Comparison of ENCODE assay signal across 23 mouse cellular contexts in the genomic region with DNA sequence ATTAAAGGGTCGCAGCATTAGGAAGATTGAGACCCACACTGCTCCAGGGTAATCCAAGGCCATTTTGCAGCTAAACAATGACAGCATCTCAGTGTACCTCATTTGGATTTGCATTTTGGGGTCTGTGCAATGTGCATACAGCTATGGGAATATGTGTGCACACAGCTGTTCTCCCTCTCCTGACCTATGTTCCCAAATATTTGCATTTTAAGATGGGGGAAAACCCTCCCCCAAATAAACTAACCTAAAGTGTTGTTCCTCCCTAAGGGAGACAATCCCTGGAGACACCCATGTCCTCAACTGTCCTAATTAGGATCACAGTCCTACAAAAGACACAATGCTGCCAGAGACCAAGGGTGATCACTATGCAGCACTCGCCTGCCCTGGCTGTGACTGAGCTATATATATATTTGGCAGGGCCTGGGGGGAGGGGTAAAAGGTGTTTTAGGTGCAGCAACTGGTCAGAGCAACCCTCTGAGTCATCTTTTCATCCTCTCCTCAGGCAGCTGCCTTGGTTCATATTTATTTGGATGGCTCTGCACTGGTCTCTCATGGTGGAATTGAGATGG. TPM values are rescaled to one million over a fixed set of nuclear protein-coding genes. Genes with fewer than 3 reads are reported as not detected.
DNase-seq lines count a peak whose midpoint lies in the region; ATAC-seq lines count a peak whose summit lies in the region.
"Had no signal": no experiment of that assay in that cellular context is flagged by ENCODE, and none has a peak within 500 bp of the region (broad histone marks: within the 10 kb centered on the region; RNA-seq: fewer than 3 reads in every experiment).

No protein-coding gene starts in this region.

- no peak overlapping the region for H3K9ac ChIP-seq in kidney, embryonic 15.5 days
- no peak overlapping the region for H3K9ac ChIP-seq in kidney, embryonic 14.5 days (ENCODE audit: low read depth, low read length)
- H3K9ac ChIP-seq in liver, embryonic 16.5 days (ENCODE audit: low read depth, low read length), result no peak overlapping the region
- H3K9ac ChIP-seq: forebrain, embryonic 13.5 days; heart, embryonic 12.5 days; hindbrain, embryonic 14.5 days had no signal

- DNase-seq in heart, adult 11 months, result peak; percentile 87
- no peak for DNase-seq in heart, postnatal 36 days
- no peak for DNase-seq in liver
- DNase-seq: adrenal gland, postnatal 10 days; adrenal gland, postnatal 36 days; cerebellum, adult 18-20 months; cerebellum, adult 9-10 months; cerebellum, postnatal 14 days; gastrocnemius, postnatal 10 days; gastrocnemius, postnatal 36 days had no signal

- intact Hi-C loops in heart, postnatal 36 days (cut with DNase I), result no loop called here

- ATAC-seq in kidney, embryonic 15.5 days (replicated peaks; ENCODE audit: low FRiP score), result 0 out of 2 replicates have a peak, but pooled peaks have one; percentile 15
- ATAC-seq in kidney, embryonic 14.5 days (ENCODE audit: low FRiP score, low TSS enrichment), result no peak
- peak; percentile 56 for ATAC-seq in liver, embryonic 16.5 days (ENCODE audit: low read depth)
- ATAC-seq: forebrain, embryonic 13.5 days; forebrain, embryonic 16.5 days; hindbrain, postnatal 0 days; inflammation-experienced regulatory T-cells, adult 6 months; Patski had no signal

- no peak overlapping the region for H3K4me3 ChIP-seq in kidney, embryonic 15.5 days (replicated peaks)
- no peak overlapping the region for H3K4me3 ChIP-seq in kidney, embryonic 14.5 days (ENCODE audit: low read length)
- H3K4me3 ChIP-seq in liver, embryonic 16.5 days (ENCODE audit: low read depth, low read length), result no peak overlapping the region
- H3K4me3 ChIP-seq: forebrain, embryonic 10.5 days; forebrain, embryonic 13.5 days; heart, embryonic 12.5 days had no signal

- H3K9me3 ChIP-seq in kidney, embryonic 15.5 days (replicated peaks), result no peaks in the 10 kb centered on the region
- H3K9me3 ChIP-seq in kidney, embryonic 14.5 days (ENCODE audit: control insufficient read depth, low read length), result no peaks in the 10 kb centered on the region
- no peaks in the 10 kb centered on the region for H3K9me3 ChIP-seq in liver, embryonic 16.5 days (replicated peaks; ENCODE audit: control insufficient read depth, low read length)
- H3K9me3 ChIP-seq: forebrain, embryonic 10.5 days; forebrain, embryonic 13.5 days; G1E; heart, embryonic 12.5 days had no signal

- H3K27ac ChIP-seq in kidney, embryonic 15.5 days, result no peak overlapping the region
- H3K27ac ChIP-seq in kidney, embryonic 14.5 days (ENCODE audit: low read depth, low read length), result no peak overlapping the region
- H3K27ac ChIP-seq in liver, embryonic 16.5 days (ENCODE audit: low read length), result no peak overlapping the region; the same call in 1 of the 2 replicates
- H3K27ac ChIP-seq: forebrain, embryonic 10.5 days; forebrain, embryonic 13.5 days; hindbrain, embryonic 14.5 days; hindbrain, postnatal 0 days had no signal

- no peaks in the 10 kb centered on the region for H3K4me1 ChIP-seq in kidney, embryonic 15.5 days
- no peaks in the 10 kb centered on the region for H3K4me1 ChIP-seq in kidney, embryonic 14.5 days (ENCODE audit: control insufficient read depth, insufficient read depth, low read length)
- no peaks in the 10 kb centered on the region; the same call in 1 of the 2 replicates for H3K4me1 ChIP-seq in liver, embryonic 16.5 days (ENCODE audit: control insufficient read depth, low read depth, low read length)
- H3K4me1 ChIP-seq: forebrain, embryonic 10.5 days; forebrain, embryonic 13.5 days had no signal

- no peaks in the 10 kb centered on the region for H3K27me3 ChIP-seq in kidney, embryonic 15.5 days
- no peaks in the 10 kb centered on the region for H3K27me3 ChIP-seq in kidney, embryonic 14.5 days (ENCODE audit: control insufficient read depth, insufficient read depth, low read length)
- H3K27me3 ChIP-seq in liver, embryonic 16.5 days (ENCODE audit: control insufficient read depth, insufficient read depth, low read depth, low read length), result no peaks in the 10 kb centered on the region
- H3K27me3 ChIP-seq: forebrain, embryonic 13.5 days; Patski had no signal

- H3K36me3 ChIP-seq in kidney, embryonic 15.5 days, result no peaks in the 10 kb centered on the region
- no peaks in the 10 kb centered on the region for H3K36me3 ChIP-seq in kidney, embryonic 14.5 days (ENCODE audit: control insufficient read depth, insufficient read depth, low read length)
- no peaks in the 10 kb centered on the region for H3K36me3 ChIP-seq in liver, embryonic 16.5 days (ENCODE audit: control insufficient read depth, insufficient read depth)
- H3K36me3 ChIP-seq: forebrain, embryonic 10.5 days; G1E; heart, embryonic 12.5 days had no signal

- WGBS in kidney, embryonic 15.5 days, result 87% methylated on average over 2 of the region's 2 CpGs
- 79% methylated on average over 2 of the region's 2 CpGs for WGBS in kidney, embryonic 14.5 days
- WGBS in liver, embryonic 16.5 days (ENCODE audit: insufficient replicate concordance), result 43% methylated on average over 2 of the region's 2 CpGs

- no peak overlapping the region for H3K4me2 ChIP-seq in kidney, embryonic 15.5 days
- no peak overlapping the region for H3K4me2 ChIP-seq in kidney, embryonic 14.5 days (replicated peaks; ENCODE audit: low read depth, low read length)
- H3K4me2 ChIP-seq in liver, embryonic 16.5 days (ENCODE audit: low read depth, low read length), result no peak overlapping the region
- H3K4me2 ChIP-seq: forebrain, embryonic 13.5 days; heart, embryonic 12.5 days; hindbrain, embryonic 14.5 days had no signal

RNA-seq across cellular contexts. Expression of a gene that starts 20.9 kb away (rescaled TPM):
- under 1 TPM; 0.79 to 0.86 TPM for total RNA-seq in heart, postnatal 36 days (2021)
- 4.4 and 5.2 TPM in 2 replicates for polyA plus RNA-seq in kidney, embryonic 15.5 days (2015; fragmentation: Nextera tagmentation; extraction: Ambion mirVana)
- 4.4 and 5.0 TPM in 2 replicates for polyA plus RNA-seq in kidney, embryonic 14.5 days (2014; fragmentation: Nextera tagmentation; extraction: Ambion mirVana)
- 6.1 and 7.2 TPM in 2 replicates for polyA plus RNA-seq in liver, embryonic 16.5 days (2015; fragmentation: Nextera tagmentation; extraction: Ambion mirVana)
- polyA plus RNA-seq: forebrain, embryonic 10.5 days; forebrain, embryonic 13.5 days; G1E; heart, embryonic 12.5 days; hindbrain, embryonic 11.5 days; inflammation-experienced regulatory T-cells, adult 6 months had no signal
